Mouse (Mus musculus): ENCODE data around the gene Sbk2.
"Not testable (repeated sequence)": the region's sequence is repeated elsewhere in the genome, so short reads cannot be mapped to it uniquely, and the experiment has no call there.

DNA sequence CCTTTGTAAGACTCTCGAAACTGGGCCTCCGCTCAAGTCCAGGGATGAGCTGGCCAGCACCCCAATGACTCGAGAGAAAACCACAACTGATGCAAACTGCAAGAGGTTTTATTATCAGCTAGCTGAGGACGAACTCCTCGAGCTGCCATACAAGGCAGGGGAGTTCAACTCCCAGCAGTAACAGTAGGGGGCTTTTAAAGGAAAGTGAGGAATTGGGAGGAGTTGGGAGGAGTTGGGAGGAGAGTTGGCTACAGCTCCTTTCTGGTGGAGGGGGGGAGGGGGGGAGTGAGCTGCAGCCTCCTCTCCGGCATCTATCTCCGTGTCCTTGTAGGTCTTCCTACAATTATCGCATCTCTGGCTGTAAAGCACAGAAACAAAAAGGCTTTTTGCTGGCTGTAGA is 38.7 kb upstream of the Sbk2 start:
- not testable (repeated sequence) for TF ChIP-seq CTCF, EP300 (IDR thresholded peaks at IDR 0.05; ENCODE audit: low read depth)
